Mouse (Mus musculus): ENCODE data around the gene Tex21. TPM values are rescaled to one million over a fixed set of nuclear protein-coding genes. Genes with fewer than 3 reads are reported as not detected.

The Tex21 gene
- total and polyA plus RNA-seq, 3 experiments = not detected

DNA sequence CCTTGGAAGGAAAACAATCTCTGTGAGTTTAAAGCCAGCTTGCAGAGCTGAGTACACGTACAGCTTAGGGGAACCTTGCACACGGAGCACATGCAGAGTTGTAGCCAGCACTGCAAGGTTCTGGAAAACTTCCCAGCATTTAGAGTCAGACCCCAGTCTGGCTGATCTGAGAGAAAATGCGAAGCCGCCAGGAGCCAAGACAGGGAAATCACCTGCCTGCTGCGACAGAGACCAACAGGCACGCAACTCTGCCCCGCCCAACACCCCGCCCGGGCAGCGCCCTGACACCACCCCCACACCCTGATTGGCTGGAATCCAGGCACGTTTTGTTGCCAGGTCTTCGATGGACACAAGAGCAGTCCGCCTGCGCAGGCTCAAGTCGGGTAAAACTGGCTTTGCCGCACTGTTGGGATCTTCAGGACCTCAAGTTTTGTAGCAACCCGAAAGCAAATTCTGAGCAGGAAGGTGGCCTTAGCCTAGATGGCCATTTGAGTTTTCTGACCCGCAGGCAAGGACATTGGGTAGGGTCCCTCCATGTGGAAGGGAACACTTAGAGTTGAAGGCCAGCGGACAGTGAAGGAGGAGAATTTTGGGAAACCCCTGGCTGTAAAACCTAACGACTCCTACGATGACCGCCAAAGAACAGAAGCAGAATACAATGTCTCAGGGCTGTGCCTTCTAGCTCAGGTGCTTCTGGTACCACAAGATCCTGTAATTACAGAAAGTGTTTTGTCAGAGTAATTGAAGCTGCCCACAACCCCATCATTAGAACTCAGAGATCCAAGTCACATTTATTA is 50.4 kb downstream of the Tex21 start:
- peak; percentile 93 for DNase-seq

- DNase-seq = no peak
These were observed 52.0 kb downstream of the Tex21 start for GRCm38 (mm10) chr12:76194526-76194925.

DNA sequence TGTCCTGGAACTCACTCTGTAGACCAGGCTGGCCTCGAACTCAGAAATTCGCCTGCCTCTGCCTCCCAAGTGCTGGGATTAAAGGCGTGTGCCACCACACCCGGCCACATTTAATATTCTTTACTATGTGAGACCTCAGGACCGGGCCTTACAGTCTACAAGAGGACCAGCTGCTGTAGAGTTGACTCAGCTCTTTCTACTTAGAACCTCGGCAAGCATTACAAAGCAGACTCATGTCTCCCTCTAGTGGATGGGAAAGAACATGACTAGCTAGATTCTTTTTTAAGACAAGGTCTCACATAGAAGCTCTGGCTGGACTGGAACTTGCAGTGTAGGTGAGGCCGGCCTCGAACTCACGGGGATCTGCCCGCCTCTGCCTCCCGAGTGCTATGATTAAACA is 55.6 kb downstream of the Tex21 start:
- DNase-seq = peak; percentile 17

GRCm38 (mm10) chr12:76187849-76188248 is 58.7 kb downstream of the Tex21 start:
- DNase-seq = peak; percentile 15

- no peak for DNase-seq
These were observed 60.1 kb downstream of the Tex21 start for GRCm38 (mm10) chr12:76186473-76186872.

DNA sequence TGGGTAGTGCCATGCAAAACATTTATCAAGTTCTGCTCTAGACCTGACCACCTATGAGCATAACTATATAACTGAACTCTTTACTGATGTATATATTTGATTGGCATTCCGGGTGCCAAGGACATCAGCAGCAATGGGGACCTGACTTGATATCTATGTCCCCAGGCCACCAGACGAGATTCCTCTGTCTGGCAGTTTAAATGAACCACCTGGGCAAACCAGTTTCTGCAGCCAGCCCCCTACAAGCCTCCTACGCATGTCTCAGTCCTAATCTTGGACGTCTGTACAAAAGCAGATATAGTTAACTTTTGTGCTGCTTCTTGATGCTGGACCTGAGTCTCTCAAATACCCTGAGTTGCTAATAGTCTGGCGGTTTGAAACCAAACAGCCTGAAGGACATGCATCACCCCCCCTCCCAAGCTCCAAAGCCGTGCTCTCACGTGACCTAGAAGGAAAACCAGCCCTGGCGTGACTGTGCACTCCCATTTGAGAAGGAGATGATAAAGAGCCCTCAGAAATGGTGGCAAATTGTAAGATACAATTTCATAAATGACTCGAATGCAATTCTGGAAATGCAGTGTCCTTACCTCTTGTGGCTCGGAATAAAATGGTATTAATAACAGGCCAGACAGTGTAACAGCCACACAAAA is 61.3 kb downstream of the Tex21 start:
- no peak for DNase-seq

DNA sequence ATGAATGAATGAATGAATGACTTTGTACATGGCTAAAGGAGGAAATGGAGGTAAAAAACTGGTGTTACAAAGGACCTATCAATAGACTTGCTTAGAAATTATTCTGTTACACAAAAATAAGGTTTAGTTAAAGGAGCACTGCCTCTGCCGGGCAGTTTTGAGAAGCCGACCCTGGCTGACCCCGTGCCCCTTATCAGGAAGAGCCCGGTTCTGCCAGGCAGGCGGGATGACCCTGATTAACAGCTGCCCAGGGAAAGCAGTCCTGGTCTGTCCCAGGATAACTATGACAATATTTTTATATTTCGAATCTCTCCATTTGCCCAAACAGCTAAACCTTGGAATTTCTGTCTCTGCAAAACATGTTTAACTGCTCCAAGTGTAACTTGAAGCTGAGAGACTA is 62.3 kb downstream of the Tex21 start:
- DNase-seq = no peak

GRCm38 (mm10) chr12:76182831-76183230 is 63.7 kb downstream of the Tex21 start:
- no peak for DNase-seq

GRCm38 (mm10) chr12:76181471-76181870 is 65.1 kb downstream of the Tex21 start:
- no peak for DNase-seq

DNA sequence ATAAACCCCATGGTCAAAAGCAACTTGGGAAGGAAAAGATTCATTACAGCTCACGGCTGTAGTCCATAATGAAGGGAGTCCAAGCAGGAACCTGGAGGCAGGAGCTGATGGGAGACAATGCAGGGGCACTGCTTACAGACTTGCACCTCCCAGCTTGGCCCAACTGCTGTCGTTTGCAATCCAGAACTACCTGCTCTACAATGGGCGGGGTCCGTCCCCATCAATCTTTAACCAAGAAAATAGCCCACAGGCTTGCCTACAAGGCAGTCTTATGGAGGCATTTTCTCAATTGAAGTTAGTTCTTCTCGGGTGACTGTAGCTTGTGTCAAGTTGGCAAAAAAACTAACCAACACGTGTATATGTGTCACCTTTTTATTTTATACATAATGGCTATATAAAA is 66.1 kb downstream of the Tex21 start:
- no peak for DNase-seq

DNA sequence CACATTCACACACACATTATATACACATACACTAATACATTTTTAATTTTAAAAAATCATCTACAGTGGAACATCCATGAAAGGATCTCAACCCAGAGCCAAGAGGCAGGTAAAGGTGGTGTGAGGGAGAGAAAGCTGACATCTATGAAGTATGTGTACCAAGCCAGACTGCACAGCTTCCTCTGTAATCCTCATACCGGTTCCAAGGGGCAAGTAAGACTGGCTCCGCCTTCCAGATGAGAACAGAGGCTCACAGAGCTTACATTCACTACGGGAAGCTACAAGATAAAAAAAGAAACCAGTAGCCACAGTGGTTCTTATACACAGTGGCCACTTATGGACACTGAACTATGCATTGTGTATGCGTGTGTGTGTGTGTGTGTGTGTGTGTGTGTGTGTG is 67.0 kb downstream of the Tex21 start:
- no peak for DNase-seq

GRCm38 (mm10) chr12:76179051-76179450 is 67.5 kb downstream of the Tex21 start:
- DNase-seq = no peak

DNA sequence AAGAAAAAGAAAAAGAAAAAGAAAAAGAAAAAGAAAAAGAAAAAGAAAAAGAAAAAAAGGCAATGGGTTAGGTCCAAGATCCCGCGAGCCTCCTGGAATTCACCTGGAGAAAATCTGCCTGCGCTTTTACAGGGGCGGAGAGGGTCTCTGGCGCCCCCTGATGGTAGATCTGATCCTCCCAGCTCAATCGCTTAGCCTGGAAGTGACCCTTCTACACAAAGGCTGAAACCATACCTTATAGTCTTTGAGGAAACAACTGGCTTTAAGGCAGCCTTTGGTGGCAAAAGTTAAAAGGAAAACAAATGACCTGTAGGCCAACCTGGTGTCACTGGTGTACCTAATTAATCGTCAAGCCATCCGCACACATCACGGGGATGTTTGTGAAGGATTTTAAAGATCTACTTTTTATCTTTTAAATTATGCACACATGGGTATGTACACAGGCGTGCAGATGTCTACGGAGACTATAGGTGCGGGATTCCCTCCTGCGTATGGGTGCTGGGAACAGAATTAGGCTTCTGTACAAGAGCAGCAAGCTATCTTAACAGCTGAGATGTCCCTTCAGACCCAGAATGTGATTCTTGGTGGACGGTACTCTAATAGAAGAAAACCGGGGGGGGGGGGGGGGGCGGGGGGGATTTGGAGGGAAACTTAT is 68.6 kb downstream of the Tex21 start:
- peak; percentile 64 for DNase-seq

DNA sequence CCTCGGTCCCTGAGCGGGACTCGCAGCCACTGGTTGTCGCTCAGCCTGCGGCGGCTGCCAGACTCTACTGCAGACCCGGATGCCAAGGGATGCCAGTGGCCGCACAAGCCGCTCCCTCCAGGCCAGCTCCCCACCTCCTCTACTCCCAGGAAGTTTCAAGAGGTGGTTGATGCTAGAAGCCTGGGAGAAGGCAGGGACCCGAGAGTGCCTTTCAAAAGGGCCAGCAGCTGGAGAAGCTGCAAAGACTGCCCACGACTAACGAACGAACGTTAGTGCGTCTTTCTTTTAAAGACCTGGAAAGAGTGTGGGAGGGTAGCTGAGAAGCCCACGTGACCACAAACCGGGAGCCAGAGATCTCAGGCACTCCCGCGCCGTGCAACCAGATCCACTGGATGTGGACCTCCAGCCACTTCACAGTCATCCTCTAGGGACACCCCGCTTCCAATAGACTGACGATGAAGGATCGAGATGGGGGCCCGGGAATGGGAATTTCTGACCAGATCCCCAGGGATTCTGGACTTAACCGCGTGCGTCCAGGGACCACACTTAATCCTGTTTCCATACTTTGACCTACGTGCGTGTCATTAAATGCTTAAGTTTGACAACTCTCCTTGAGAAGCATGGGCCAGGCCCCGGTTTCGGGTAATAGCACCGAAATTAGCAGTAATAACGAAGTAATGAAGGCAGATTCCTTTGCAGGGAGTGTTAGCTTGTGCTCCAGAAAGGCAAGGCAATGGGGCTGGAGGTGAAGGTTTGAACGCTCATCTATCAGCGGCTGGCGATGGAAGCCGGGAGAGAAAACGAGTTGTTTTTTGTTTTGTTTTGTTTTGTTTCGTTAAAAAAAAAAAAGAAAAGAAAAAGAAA is 69.3 kb downstream of the Tex21 start, which contains the start of gene Esr2:
Esr2 (minus strand) TSS at position 260 of the 864 bp plus-strand sequence.
- DNase-seq = peak; percentile 31

DNA sequence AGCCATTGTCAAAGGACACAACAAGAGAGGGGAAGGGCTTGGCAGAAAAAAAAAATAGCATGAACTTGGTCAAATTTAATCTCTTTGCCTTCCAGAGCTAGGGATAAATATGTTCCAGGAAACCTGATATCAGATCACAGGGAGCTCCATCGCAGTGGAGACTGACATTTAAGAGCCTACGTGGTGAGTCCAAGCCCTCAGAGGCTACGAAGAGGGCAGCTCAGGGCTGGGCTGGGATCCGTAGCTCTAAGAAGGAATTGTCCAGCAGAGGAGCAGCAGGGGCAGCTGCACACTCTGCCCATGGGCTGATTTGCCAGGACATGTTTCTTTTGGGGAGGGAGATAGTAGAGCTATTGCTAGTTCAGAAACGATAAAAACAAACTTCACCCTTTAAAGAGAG is 80.9 kb downstream of the Tex21 start:
- no peak for DNase-seq

GRCm38 (mm10) chr12:76152389-76152788 is 94.2 kb downstream of the Tex21 start:
- DNase-seq = peak; percentile 8

Other genes with a start within 250 kb of the Tex21 start
- gene Esr2, start 69.5 kb downstream of the Tex21 start, total RNA-seq (2021) = not detected
- not detected in 2 replicates for gene Esr2, start 69.5 kb downstream of the Tex21 start, polyA plus RNA-seq (2012; rRNA removed)
- 10 to 100 TPM; 41.8 to 49.4 TPM for gene Mthfd1, start 8.6 kb upstream of the Tex21 start, total RNA-seq (2021)
- gene Mthfd1, start 8.6 kb upstream of the Tex21 start, polyA plus RNA-seq (2012; rRNA removed) = 16.0 and 18.1 TPM in 2 replicates
- under 1 TPM; 0.29 to 0.76 TPM for gene Akap5, start 78.1 kb upstream of the Tex21 start, total RNA-seq (2021)
- gene Akap5, start 78.1 kb upstream of the Tex21 start, polyA plus RNA-seq (2012; rRNA removed) = 0.07 TPM in 2 replicates
- gene Zbtb25, start 122.9 kb upstream of the Tex21 start, total RNA-seq (2021) = 1 to 10 TPM; 6.9 to 9.4 TPM
- 4.9 and 6.0 TPM in 2 replicates for gene Zbtb25, start 122.9 kb upstream of the Tex21 start, polyA plus RNA-seq (2012; rRNA removed)
- gene Zbtb1, start 123.5 kb upstream of the Tex21 start, total RNA-seq (2021) = 1 to 10 TPM; 5.0 to 5.5 TPM
- gene Zbtb1, start 123.5 kb upstream of the Tex21 start, polyA plus RNA-seq (2012; rRNA removed) = 2.3 and 2.4 TPM in 2 replicates
- 10 to 100 TPM; 18.7 to 23.8 TPM for gene Hspa2, start 157.4 kb upstream of the Tex21 start, total RNA-seq (2021)
- 15.9 and 21.3 TPM in 2 replicates for gene Hspa2, start 157.4 kb upstream of the Tex21 start, polyA plus RNA-seq (2012; rRNA removed)
- under 1 TPM; 0.23 to 0.24 TPM for gene Ppp1r36, start 170.8 kb upstream of the Tex21 start, total RNA-seq (2021)
- gene Ppp1r36, start 170.8 kb upstream of the Tex21 start, polyA plus RNA-seq (2012; rRNA removed) = not detected in 2 replicates